Mouse (Mus musculus): ENCODE results near the gene AC124502.3.
"Not testable (repeated sequence)": the region's sequence is repeated elsewhere in the genome, so short reads cannot be mapped to it uniquely, and the experiment has no call there.

The AC124502.3 gene

GRCm38 (mm10) chr19:5085145-5085863 is 46.6 kb downstream of the AC124502.3 start, which contains the start of gene Tmem151a:
TSS of gene Tmem151a (minus strand) at chr19:5085531.
- DNase-seq (ENCODE audit: low read depth), result no peak

GRCm38 (mm10) chr19:5086533-5086932 is 47.8 kb downstream of the AC124502.3 start:
- not testable (repeated sequence) for DNase-seq (ENCODE audit: low read depth)

- peak; percentile 98 for DNase-seq (ENCODE audit: low read depth)
Measured at GRCm38 (mm10) chr19:5087884-5088728, 49.4 kb downstream of the AC124502.3 start, which contains the start of gene Yif1a. TSS of gene Yif1a (plus strand) at chr19:5088538.

- no peak for DNase-seq (ENCODE audit: low read depth)
Measured at GRCm38 (mm10) chr19:5089324-5089723, 50.6 kb downstream of the AC124502.3 start.

- no peak for DNase-seq (ENCODE audit: low read depth)
Measured at GRCm38 (mm10) chr19:5092083-5092482, 53.4 kb downstream of the AC124502.3 start.

- DNase-seq (ENCODE audit: low read depth), result no peak
Measured at GRCm38 (mm10) chr19:5093481-5094242, 55.0 kb downstream of the AC124502.3 start.

GRCm38 (mm10) chr19:5094243-5094632 is 55.5 kb downstream of the AC124502.3 start:
- DNase-seq (ENCODE audit: low read depth), result peak; percentile 60

GRCm38 (mm10) chr19:5094746-5095417 is 56.2 kb downstream of the AC124502.3 start:
- DNase-seq (ENCODE audit: low read depth), result no peak

GRCm38 (mm10) chr19:5095887-5096474 is 57.3 kb downstream of the AC124502.3 start:
- no peak for DNase-seq (ENCODE audit: low read depth)

GRCm38 (mm10) chr19:5097521-5098362 is 59.1 kb downstream of the AC124502.3 start:
- DNase-seq (ENCODE audit: low read depth), result no peak

GRCm38 (mm10) chr19:5098363-5099143 is 59.9 kb downstream of the AC124502.3 start, which contains the start of gene Cnih2:
TSS of gene Cnih2 (minus strand) at chr19:5098521.
- no peak for DNase-seq (ENCODE audit: low read depth)

All from fibroblast of lung, adult 2 months (primary cell).